Mouse (Mus musculus) monocyte, adult 5-6 weeks (primary cell): ENCODE measurements around the gene Tanc1. TPM values are rescaled to one million over a fixed set of nuclear protein-coding genes. Genes with fewer than 3 reads are reported as not detected.

Source experiments
- ATAC-seq: fragments of 153-309, 156-312 bp; replicated peaks from 2 replicates; pipeline ENCODE4 v1.8.0; 2017; ENCODE audit warnings: mild to moderate bottlenecking; ENCODE audit not compliant: low TSS enrichment, insufficient number of reproducible peaks, severe bottlenecking, poor library complexity, low FRiP score
- total RNA-seq: library from RNA; stranded (forward); fragments of 200-1000, 200-491, 200-594 nt; gene quantifications from 3 replicates; pipeline ENCODE4 v1.2.3, GENCODE M21; 2017

Tanc1 gene
- total RNA-seq, 1 experiment from 2014 or later = 6.8 TPM

DNA sequence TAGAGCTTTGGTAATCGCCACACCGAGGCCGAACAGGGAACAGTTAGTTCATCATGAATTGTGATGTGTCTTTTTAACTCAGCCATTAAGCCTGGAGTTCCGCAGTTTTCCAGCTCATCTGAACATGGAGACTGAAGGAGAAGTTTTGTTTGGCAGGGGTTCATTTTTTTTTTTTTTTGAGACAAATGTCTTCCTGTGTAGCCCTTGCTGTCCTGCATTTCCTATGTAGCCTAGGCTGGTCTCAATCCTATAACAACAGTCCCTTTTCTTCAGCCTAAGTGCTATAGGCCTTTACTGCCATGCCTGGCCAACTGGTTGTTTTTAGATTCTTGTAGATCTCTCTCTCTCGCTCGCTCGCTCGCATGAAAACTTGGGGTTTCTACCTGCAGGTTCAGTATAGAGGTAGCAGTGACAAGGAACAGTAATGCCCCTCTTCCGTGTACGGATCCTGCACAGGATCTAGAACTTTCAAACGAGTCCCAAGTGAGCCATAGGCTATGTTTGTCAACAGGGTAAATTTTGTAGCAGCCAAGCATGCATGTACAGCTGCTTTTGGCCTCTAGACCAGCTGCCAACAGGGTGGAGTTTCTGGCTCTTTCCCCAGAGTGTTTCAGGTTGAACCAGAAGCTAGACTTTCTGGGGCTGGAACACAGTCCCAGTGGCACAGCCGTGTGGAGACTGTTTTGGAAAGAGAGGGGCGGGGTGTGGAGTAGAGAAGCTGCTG, 157.0 kb downstream of the Tanc1 start:
- no peak for ATAC-seq

DNA sequence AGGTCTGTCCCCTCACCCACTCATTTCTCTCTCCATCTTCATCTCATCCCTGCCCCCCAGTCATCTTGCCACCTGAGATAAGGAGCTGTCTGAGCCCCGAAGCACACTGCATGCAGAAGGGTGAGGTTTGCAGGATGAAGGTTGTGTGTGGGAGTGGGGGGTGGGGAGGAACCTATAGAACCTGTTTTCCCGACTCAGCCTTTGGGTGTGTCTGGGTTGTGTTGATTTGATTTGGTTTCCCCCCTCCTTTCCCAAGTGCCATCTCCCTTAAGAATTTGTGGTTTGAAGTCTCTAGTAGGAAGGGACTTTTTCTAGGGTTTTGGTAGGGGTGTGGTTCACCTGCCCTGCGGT, 157.5 kb downstream of the Tanc1 start:
- ATAC-seq = no peak

DNA sequence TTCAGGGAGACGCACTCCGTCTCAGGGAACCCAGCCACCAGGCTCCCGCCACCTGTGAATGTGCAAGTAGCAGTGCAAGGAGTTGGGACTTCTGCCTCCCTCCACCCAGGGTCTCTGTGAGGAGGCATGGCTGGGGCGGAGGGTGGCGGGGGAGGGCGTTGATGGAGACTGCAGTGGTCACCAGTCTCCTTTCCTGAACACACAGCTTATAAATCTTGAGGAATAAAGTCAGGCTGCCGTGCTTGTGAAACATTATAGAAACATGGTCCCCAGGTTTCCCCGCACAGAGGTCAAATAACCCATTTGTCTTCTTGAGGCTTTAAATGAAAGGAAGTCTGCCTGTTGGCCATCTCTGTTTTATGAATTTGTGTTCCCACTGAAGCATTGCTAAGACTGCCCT, 159.9 kb downstream of the Tanc1 start:
- ATAC-seq = no peak

DNA sequence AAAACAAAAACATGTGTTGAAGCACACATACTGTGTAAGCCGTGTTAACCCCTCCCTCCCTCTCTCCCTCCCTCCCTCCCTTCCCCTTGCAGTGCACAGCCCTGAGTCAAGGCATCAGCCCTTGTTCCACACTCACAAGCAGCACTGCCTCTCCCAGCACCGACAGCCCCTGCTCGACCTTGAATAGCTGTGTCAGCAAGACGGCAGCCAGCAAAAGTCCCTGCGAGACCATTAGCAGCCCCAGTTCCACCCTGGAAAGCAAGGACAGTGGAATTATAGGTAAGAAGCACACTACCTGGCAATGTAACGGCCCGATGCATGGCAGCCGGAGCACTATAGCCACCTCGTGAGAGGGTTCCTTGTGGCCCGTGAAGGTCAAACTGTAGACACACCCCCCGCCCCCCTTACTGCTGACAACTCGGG, 160.4 kb downstream of the Tanc1 start:
- no peak for ATAC-seq

DNA sequence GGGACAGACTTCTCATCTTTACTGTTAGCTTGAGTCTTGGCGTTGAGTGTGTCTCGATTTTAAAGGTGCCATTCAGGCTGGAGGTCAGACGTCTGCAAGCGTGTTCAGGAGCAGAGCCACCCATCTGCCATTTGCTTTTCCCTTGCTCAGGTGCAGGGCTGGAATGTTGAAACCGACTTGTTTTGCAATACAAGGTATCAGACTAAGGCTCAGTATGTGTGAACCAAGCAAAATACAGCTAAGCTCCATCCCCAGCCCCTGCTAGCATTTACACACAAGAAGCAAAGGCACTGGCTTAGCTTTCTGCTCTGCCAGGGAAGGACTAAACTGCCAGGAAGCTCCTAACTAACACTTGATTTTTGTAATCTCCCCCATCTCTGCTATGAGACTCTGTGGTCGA, 162.5 kb downstream of the Tanc1 start:
- ATAC-seq = no peak

DNA sequence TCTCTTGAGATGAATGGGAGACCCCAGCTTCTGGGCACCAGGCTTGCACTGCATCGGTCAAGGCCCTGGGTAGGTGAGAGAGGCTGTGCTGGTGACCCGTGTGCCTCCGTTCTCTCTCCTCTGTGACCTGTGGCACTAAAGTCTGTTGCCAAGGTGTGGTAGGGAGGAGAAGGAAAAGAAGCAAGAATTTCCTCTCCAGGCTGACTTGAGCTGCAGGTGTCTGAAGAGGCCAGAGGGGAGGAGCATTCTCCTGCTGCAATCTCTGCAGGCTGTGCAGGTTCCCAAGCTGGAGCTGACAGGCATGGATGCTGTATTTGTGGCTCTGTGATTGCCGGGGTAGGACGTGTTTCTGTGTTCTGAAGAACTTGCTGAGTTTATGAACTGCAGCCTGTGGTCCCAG, 163.3 kb downstream of the Tanc1 start:
- no peak for ATAC-seq

DNA sequence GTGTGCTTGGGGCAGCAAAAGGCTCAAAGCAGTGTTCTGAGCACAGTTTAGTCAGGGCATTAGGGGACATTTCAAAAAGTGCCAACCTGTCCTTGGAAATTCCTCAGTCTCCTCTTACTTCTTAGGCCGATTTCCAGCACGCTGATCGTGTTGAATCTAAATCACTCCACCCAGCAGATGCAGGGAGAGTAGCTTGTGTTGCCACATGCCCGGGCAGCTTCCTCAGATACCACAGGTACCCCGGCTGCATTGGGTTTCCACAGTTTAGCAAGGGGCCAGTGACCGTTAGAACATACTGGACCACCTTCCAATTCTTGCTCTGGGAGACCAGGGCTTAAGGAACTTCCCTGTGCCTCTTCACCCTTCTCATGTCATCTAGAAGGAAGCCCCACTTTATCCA, 164.0 kb downstream of the Tanc1 start:
- ATAC-seq = no peak

DNA sequence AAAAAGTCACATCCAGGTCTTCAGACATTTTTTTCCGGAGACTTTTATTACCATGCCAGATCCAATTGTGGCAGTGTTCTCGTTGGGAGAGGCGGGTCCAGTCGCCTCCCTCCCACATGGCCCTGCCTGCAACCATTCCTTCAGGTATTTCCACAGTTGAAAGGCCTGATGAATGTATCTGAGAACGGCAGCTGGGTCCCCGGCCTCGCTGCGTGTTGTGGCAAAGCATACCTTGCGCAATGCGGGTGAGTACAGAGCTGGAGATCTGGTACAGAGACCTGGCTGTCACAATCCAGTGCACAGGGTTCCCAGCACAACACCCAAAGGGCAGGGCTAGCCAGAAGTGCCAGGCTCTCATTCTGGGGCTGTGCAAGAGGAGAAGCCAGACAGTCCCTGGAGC, 167.5 kb downstream of the Tanc1 start:
- no peak for ATAC-seq

DNA sequence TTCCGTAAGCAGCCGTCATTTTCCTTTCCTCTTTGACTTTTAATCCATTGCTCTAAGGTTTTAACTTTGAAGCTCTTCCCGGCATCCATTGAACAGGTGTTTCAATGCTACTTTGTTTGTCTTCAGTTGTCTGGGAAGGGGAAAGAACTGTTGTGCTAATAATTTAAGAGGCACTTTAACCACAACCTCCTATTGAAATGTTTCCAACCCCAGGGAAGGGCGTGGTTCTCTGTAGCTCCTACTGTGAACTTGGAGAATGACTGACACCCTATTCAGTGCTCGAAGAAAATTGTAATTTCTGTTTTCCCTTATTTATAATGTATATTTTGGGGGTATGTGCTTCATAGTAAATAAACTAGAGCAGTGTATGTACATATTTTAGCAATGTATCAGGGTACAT, 168.4 kb downstream of the Tanc1 start:
- no peak for ATAC-seq

DNA sequence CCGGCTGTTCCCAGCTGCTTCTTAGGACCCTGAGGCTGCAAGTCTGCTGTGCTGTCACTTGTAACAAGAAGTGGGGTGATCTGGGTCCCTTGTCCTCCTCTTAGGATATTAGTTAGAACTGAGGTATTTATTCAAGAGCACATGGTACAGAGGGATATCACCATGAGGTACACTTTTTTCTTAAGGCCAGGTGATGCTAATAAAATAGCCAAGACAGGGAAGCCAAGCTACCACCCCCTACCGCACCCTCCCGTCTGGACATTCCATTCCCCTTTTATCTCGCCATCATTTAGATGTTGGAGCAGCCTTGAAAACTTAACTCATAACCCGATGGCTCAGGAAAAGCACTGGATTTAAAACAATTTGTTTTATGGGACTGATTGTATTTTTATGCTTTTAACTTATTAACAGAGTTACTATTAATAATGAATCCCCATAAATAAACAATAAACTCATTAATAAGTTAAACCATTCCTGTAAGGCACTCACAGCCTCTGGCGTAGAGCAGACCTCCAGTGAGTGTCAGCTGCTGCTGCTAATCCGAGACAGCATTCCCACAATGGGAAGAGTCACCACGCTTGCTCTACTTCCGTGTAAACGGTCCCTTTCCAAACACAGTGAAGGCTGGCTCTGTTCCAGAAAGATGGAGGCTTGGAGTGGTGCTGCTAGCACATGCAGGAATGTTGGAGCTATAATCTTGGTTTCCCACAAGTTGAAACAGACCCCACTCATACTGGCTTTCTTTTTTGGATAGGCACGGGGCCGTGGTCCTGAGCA, 171.4 kb downstream of the Tanc1 start:
- ATAC-seq = no peak

DNA sequence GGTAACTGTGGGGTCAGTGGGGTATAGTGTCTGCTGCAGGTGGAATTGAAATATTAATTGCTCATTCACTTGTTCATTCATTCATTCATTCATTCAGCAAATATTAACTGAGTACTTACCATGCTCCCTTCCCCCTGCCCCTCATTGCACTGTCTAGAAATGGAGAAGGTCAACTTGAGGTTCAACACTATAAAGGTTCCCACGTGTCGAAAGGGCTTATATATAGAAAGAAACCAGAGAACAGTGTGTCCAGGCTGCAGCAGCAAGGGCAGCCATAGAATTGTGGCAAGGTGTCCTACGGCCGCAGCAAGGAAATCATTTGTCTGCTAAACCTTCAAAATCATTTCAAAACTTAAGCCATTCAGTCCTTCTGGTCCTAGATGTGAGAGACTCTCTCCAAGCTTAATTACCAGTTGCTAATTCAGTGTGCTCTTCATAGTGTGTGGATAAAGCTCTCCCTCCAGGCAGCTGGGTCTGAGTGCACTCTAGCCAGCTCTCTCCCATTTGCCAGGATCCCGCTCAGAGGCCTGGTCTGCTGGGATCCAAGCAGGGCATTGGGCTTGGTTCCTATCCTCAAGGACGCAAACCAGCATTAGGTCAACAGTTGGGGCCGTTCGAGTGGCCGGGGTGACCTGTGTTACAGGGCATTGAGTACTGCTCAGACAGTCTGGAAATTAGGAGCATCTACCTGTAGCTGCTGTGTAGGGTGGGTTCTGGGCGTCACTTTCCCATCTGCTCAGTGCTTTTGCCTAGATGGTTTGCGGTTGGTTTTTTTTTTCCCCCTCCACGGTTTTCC, 172.2 kb downstream of the Tanc1 start:
- no peak for ATAC-seq

DNA sequence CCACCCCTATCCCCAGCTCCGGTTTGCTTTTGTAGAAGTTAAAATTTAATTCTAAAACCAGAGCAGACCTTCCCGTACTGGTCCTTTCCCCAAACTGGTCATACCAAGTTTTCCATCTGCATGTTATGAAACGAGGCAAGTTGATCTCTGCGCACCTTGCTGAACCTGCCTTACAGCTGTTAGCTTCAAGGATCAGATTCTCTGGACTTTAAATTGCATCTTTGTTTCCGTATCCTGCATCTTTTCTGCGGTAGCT, 172.7 kb downstream of the Tanc1 start:
- ATAC-seq = no peak

DNA sequence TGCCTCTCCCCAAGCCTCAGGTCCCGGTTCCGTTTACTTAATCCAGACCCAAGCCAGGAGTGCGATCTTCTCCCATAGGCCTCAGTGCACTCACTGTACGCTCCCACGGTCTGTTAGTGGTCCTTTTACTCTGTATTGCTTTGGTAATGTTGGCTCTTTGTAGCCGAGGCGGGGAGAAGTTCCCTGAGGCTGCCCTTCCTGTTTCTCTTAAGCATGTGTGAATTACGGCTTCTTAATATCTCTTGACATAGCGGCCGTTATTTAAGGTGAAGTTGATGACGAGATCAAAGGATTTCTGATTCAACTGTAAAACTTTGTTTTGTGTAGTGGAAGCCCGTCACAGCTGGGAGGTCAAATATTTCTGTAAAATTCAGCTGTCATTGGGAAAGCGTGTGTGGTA, 173.8 kb downstream of the Tanc1 start:
- no peak for ATAC-seq

DNA sequence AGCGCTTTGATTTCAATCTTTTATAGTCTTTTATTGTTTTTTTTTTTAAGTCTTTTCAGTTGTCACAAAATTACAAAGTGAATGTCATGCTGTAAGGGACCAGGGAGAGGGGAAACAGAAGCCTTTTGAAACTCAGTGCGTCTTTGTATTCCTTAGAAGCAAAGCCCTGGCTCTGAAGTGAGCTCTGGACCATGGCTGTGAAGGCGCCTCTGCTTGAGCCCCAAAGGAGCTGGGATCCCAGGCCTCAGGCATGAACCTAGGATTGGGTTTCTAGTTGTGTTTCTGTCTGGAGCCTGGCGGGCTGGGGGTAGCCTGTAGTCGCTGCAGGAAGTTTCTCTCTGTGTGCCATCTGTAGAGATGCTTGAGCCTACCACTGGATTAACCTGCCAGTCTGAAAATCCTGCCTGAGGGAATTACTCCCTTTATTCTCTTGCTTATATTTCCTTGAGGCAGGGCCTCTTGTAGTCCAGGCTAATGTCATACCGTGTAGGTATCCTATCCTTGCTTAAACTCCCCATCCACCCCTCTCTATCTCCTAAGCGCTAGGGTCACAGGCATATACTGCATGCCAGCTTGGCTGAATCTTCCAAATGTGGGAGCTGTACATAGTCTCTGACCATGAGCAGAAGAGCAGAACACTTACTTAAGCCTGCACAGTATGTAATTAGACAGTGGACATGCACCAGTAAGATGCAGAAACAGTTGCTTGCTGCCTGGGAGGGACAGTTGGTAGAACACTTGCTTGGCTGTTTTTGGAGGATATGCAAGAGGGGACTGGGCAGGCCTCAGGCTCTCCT, 177.1 kb downstream of the Tanc1 start:
- no peak for ATAC-seq

DNA sequence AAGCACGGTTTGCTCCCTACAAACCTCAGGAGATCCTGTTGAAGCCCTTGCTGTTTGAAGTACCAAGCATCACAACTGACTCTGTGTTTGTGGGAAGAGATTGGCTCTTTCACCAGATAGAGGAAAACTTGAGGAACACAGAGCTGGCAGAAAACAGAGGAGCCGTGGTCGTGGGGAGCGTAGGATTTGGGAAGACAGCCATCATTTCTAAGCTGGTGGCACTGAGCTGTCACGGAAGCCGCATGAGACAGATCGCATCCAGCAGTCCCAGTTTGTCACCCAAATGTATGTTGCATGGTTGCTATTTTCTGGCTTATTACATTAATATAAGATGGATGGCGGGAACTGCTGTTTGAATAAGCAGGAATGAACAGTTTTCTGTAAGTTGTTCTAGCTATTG, 179.8 kb downstream of the Tanc1 start:
- no peak for ATAC-seq

DNA sequence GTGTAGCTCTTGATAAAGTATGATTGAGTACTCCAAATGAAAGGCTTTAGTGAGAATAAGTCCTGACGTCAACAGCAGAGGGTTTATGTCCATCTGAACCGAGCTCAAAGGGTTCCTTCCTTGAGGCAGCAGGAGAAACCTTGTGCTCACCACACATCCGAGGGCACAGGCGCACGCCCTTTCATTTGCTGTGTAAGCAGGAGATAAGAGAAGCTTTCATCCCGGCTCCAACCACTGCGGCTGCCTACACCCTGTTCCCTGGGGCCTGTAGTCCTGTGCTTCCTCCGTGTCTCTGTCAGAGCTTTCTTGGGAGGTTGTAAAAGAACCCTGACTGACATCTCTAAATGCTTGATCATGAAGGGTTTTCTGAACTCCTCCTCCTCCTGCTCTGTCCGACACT, 181.5 kb downstream of the Tanc1 start:
- no peak for ATAC-seq

DNA sequence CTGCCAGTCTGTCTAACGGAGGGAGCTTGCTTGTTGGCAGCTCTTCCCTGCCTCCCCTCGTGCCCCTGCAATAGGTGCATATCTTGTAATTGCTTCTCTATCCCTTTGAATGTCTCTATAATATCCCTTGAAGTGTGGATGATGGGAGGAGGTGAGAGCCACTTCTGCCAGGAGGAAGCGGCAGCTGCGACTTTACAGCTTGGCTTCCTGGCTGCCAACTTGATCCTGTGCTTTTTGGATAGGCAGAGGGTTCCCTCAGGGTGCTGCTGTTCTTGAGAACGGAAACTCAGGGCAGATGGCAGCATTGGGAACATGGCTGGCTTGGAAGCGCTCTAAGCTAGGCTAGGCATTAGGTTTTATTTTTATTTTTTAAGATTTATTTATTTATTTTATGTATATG, 183.0 kb downstream of the Tanc1 start:
- no peak for ATAC-seq

DNA sequence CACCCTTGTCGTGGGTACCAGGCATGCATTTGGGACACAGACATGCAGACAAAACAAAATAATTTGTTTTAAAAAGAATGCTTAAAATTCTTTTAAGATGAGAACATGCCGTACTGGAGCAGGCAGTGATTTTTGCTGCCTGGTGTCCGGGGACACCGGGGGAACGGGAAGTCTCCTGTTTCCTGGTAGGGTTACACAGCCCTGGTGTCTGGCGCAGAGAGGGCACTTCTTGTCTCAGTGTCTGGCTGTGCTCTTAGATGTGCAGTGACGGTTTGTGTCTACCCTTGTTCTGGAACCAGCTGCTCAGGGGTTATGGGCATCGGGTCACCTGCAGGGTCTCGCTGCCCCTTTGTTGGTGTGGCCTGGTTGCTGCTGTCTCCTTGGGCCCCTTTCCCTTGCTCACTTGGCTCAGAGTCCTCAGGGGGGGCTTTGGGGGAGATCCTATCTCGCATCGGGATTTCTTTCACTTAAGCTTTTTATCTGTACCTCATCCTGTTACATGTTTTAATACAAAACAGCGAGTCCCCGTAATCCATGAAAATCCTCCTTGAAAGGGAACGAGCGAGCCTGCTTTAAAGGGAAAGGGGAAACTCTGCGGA, 187.2 kb downstream of the Tanc1 start:
- ATAC-seq = no peak

DNA sequence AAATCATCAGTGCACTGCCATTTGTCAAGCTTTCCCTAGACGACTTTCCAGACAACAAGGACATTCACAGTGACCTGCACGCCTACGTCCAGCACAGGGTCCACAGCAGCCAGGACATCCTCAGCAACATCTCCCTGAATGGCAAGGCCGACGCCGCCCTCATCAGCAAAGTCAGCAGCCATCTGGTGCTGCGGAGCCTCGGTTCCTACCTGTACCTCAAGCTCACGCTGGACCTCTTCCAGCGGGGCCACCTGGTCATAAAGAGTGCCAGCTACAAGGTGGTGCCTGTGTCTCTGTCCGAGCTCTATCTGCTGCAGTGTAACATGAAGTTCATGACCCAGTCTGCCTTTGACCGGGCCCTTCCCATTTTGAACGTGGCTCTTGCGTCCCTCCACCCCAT, 187.7 kb downstream of the Tanc1 start:
- ATAC-seq = no peak
